Mouse (Mus musculus) embryonic facial prominence, embryonic 10.5 days (tissue): ENCODE data around the gene Arg1. TPM values are rescaled to one million over a fixed set of nuclear protein-coding genes. Genes with fewer than 3 reads are reported as not detected.
A peak's percentile ranks its signal among the peaks of the same experiment; 100 is the strongest.

Source experiments
- DNase-seq: peaks from one replicate; pipeline ENCODE4 v3.0.0-alpha.2; 2017; ENCODE audit warnings: low spot score
- H3K27ac ChIP-seq: fragments of 300-500 bp; sonication (generic); replicated peaks from 2 replicates; pipeline ENCODE4 v1.5.1; 2016; ENCODE audit warnings: mild to moderate bottlenecking
- H3K27me3 ChIP-seq: fragments of 300-500 bp; sonication (generic); replicated peaks from 2 replicates; pipeline ENCODE4 v1.6.1; 2016; ENCODE audit warnings: low read depth, mild to moderate bottlenecking; ENCODE audit not compliant: poor library complexity, severe bottlenecking
- H3K36me3 ChIP-seq: fragments of 300-500 bp; sonication (generic); replicated peaks from 2 replicates; pipeline ENCODE4 v1.6.1; 2016; ENCODE audit warnings: mild to moderate bottlenecking, moderate library complexity
- H3K4me1 ChIP-seq: fragments of 300-500 bp; sonication (generic); 2 replicates; pipeline ENCODE4 v1.6.1; 2016
- H3K4me3 ChIP-seq: fragments of 300-500 bp; sonication (generic); 2 replicates; pipeline ENCODE4 v1.5.1; 2016; ENCODE audit warnings: mild to moderate bottlenecking, moderate library complexity
- H3K9me3 ChIP-seq: fragments of 300-500 bp; sonication (generic); 2 replicates; pipeline ENCODE4 v1.6.1; 2016; ENCODE audit warnings: mild to moderate bottlenecking
- WGBS: fragments of 180-500 bp; shearing (Covaris S2); methylation state at CpG from one replicate; pipeline ENCODE4 v1.1.7; 2016; 5-methylcytosine and 5-hydroxymethylcytosine counted together
- microRNA-seq: library from miRNA; unstranded; fragments of <30 nt; microRNA quantifications from one replicate; pipeline ENCODE4, GENCODE M21; 2017
- polyA plus RNA-seq: library from polyadenylated mRNA; unstranded; fragments of >200 nt; fragmentation: Nextera tagmentation; extraction: Ambion mirVana; gene quantifications from 2 replicates; pipeline ENCODE4 v1.2.1, GENCODE M21; 2016

The Arg1 gene
- polyA plus RNA-seq, 1 experiment from 2014 or later, result 7.4 TPM

DNA sequence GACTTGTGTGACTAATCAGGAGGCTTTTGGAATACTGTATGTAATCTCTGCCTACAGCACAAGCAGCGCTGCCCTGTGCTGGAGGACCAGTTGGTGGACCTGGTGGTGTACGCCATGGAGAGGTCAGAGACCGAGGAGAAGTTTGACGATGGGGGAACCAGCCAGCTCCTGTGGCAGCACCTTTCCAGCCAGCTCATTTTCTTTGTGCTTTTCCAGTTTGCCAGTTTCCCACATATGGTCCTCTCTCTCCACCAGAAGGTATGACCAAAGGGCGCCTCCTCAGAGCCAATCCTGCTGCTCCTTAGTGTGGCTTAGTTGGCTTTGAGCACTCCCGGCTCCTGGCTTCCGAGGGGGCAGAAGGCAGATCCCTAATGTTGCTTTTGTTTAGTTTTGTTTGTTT lies 38.9 kb downstream of the Arg1 start:
- H3K4me3 ChIP-seq, result no peak overlapping the region
- H3K4me1 ChIP-seq, result no peaks in the 10 kb centered on the region
- no peak overlapping the region for H3K27ac ChIP-seq
- no peak for DNase-seq
- H3K36me3 ChIP-seq, result peaks cover 95% of the 10 kb centered on the region
- H3K9me3 ChIP-seq, result no peaks in the 10 kb centered on the region
- H3K27me3 ChIP-seq, result no peaks in the 10 kb centered on the region
- 96% methylated on average over 7 of the region's 7 CpGs for WGBS

DNA sequence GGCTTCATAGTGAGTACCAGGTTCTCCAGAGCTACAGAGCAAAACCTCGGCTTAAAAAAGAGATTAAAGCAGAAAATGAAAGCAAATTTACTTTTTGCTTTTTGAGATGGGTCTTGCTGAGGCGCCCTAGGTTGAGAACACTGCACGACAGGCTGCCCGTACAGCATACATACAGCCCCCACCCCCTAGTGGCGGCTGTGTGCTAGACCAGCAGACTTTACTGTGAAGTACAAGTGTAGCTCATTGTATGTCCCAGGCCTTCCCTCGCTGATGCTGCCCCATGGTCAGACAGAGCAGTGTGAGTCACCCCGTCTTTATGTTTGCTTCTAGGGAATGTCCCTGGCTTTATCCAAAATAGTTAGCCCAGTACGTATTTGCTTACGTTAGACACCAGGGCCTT lies 41.3 kb downstream of the Arg1 start:
- peaks cover 95% of the 10 kb centered on the region for H3K36me3 ChIP-seq
- WGBS, result 80% methylated on average over 9 of the region's 9 CpGs
- no peaks in the 10 kb centered on the region for H3K27me3 ChIP-seq
- H3K9me3 ChIP-seq, result no peaks in the 10 kb centered on the region
- no peak overlapping the region for H3K4me3 ChIP-seq
- peak; percentile 44 for DNase-seq
- H3K4me1 ChIP-seq, result no peaks in the 10 kb centered on the region
- no peak overlapping the region for H3K27ac ChIP-seq

- WGBS, result 81% methylated on average over 4 of the region's 4 CpGs
- H3K9me3 ChIP-seq, result no peaks in the 10 kb centered on the region
- no peak overlapping the region for H3K4me3 ChIP-seq
- H3K36me3 ChIP-seq, result peaks cover 75% of the 10 kb centered on the region
- H3K27me3 ChIP-seq, result no peaks in the 10 kb centered on the region
- H3K4me1 ChIP-seq, result no peaks in the 10 kb centered on the region; the same call in 1 of the 2 replicates
- no peak for DNase-seq
- H3K27ac ChIP-seq, result no peak overlapping the region
Measured at GRCm38 (mm10) chr10:24873624-24874023, 53.7 kb downstream of the Arg1 start.

DNA sequence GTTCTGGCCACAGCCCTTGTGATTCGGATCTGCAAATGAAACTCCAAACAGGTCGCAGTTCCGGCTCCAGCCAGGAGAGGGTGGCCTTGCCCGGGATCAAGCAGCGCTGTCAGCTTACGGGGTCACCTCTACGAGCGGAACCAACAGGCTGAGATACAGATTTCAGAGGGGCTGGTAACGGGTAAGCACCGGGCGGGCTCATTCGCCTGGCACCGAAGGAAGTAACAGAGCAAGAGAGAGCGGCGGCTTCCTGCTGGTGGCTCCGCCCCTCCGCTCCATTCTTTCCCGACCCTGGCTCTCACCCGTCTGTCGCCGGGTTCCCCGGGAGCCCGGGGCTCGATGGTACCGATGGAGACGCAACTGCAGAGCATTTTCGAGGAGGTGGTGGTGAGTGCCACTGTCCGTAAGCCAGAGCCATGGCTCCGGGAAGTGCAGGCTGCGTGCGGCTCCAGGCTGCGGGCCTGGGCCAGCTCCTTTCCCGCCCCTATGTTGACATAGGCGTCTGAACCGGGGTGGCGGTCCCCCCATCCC lies 57.5 kb downstream of the Arg1 start, which contains the start of gene Med23:
Gene Med23, plus strand, starts transcription at position 227 of the 531 bp plus-strand sequence.
- Histone ChIP-seq H3K9me3 (no peaks in the 10 kb centered on the region), H3K27me3 (no peaks in the 10 kb centered on the region), H3K4me3 (peak within 1 kb of the TSS; percentile 93), H3K4me1 (no peaks in the 10 kb centered on the region; the same call in 1 of the 2 replicates), H3K36me3 (peaks cover 37% of the 10 kb centered on the region), H3K27ac (peak within 1 kb of the TSS; percentile 89)
- under 1% methylated on average over 36 of the region's 36 CpGs for WGBS
- peak; percentile 97 for DNase-seq

Small RNAs within 50 kb of the gene (microRNA-seq; reads per million reads assigned to microRNA genes)
- gene Mir6905, result not detected

Other genes with a start within 250 kb of the Arg1 start
- 0.62 and 1.0 TPM in 2 replicates for gene Enpp1, start 215.3 kb downstream of the Arg1 start, polyA plus RNA-seq
- 8.8 and 9.7 TPM in 2 replicates for gene Enpp3, start 84.7 kb downstream of the Arg1 start, polyA plus RNA-seq
- gene Med23, start 57.5 kb downstream of the Arg1 start, polyA plus RNA-seq, result 27.7 and 28.4 TPM in 2 replicates